Mouse (Mus musculus) urinary bladder, adult 2 months (tissue): ENCODE results near the gene Tas2r118. TPM values are rescaled to one million over a fixed set of nuclear protein-coding genes. Genes with fewer than 3 reads are reported as not detected.

Experiments used
- DNase-seq: peaks from one replicate; pipeline ENCODE4 v3.0.0; 2022; ENCODE audit warnings: low spot score
- polyA plus RNA-seq: library from polyadenylated mRNA; depleted of rRNA; stranded (reverse); fragments of >200 nt; gene quantifications from 2 replicates; pipeline ENCODE4 v1.2.3, GENCODE M21; 2012; rRNA removed

Tas2r118 gene
- polyA plus RNA-seq = not detected in 2 replicates

GRCm38 (mm10) chr6:23969960-23970359 lies at the start of gene Tas2r118:
TSS of gene Tas2r118 (minus strand) at chr6:23970060.
- no peak for DNase-seq

- DNase-seq = no peak
These were observed 48.5 kb upstream of the Tas2r118 start for GRCm38 (mm10) chr6:24018320-24018719.

- no peak for DNase-seq
These were observed 23.4 kb upstream of the Tas2r118 start for GRCm38 (mm10) chr6:23993276-23993675.

GRCm38 (mm10) chr6:23990687-23991387 lies 21.0 kb upstream of the Tas2r118 start:
- DNase-seq = no peak

GRCm38 (mm10) chr6:23986293-23986692 lies 16.4 kb upstream of the Tas2r118 start:
- no peak for DNase-seq

- DNase-seq = no peak
These were observed 2.9 kb downstream of the Tas2r118 start for GRCm38 (mm10) chr6:23966980-23967379.

GRCm38 (mm10) chr6:23965925-23966324 lies 3.9 kb downstream of the Tas2r118 start:
- DNase-seq = no peak

GRCm38 (mm10) chr6:23963741-23964140 lies 6.1 kb downstream of the Tas2r118 start:
- DNase-seq = no peak

GRCm38 (mm10) chr6:23940776-23941175 lies 29.1 kb downstream of the Tas2r118 start:
- no peak for DNase-seq

- DNase-seq = no peak
These were observed 31.0 kb downstream of the Tas2r118 start for GRCm38 (mm10) chr6:23938575-23939488.

- no peak for DNase-seq
These were observed 33.4 kb downstream of the Tas2r118 start for GRCm38 (mm10) chr6:23936414-23936813.

- DNase-seq = no peak
These were observed 46.1 kb downstream of the Tas2r118 start for GRCm38 (mm10) chr6:23923806-23924205.

Other genes starting within 250 kb of the Tas2r118 start
- 7.1 and 7.2 TPM in 2 replicates for gene Cadps2, start 130.6 kb downstream of the Tas2r118 start, polyA plus RNA-seq
- gene Slc13a1, start 198.0 kb upstream of the Tas2r118 start, polyA plus RNA-seq = not detected in 2 replicates